Mouse (Mus musculus): Measurements from ENCODE around the gene Cdh4.

- TF ChIP-seq CTCF (conservative IDR thresholded peaks at IDR 0.05; ENCODE audit: low read length) = no peak
- no peak for TF ChIP-seq POU5F1 (IDR thresholded peaks at IDR 0.05; ENCODE audit: borderline replicate concordance, low read length)
- no peak for TF ChIP-seq NANOG (IDR thresholded peaks at IDR 0.05; ENCODE audit: borderline replicate concordance, low read length)
Measured at GRCm38 (mm10) chr2:179802411-179802810, 360.2 kb downstream of the Cdh4 start.

Measured in E14TG2a.4 (cell line).